Comparison of ENCODE assay signal across 23 mouse cellular contexts in genomic region chr7:38236400-38237105, GRCm38 (mm10). TPM values are rescaled to one million over a fixed set of nuclear protein-coding genes. Genes with fewer than 3 reads are reported as not detected.
DNase-seq lines count a peak whose midpoint lies in the region; ATAC-seq and TF ChIP-seq lines count a peak whose summit lies in the region.
"Had no signal": no experiment of that assay in that cellular context is flagged by ENCODE, and none has a peak within 500 bp of the region (broad histone marks: within the 10 kb centered on the region; RNA-seq: fewer than 3 reads in every experiment).

No protein-coding gene starts in this region.

- 0 out of 2 replicates have a peak overlapping the region, but pooled peaks have one; percentile 7 for H3K4me2 ChIP-seq in intestine, postnatal 0 days (replicated peaks; ENCODE audit: low read depth)
- no peak overlapping the region for H3K4me2 ChIP-seq in hindbrain, embryonic 11.5 days (replicated peaks; ENCODE audit: low read depth, low read length)
- H3K4me2 ChIP-seq: embryonic facial prominence, embryonic 13.5 days; hindbrain, embryonic 15.5 days; liver, embryonic 13.5 days; lung, embryonic 14.5 days had no signal

- no peaks in the 10 kb centered on the region for H3K4me1 ChIP-seq in ES-Bruce4 (ENCODE audit: control insufficient read depth, insufficient read depth, low read length)
- peaks cover 5% of the 10 kb centered on the region; the same call in 1 of the 2 replicates for H3K4me1 ChIP-seq in intestine, postnatal 0 days (replicated peaks; ENCODE audit: control insufficient read depth, insufficient read depth, low read length)
- no peaks in the 10 kb centered on the region for H3K4me1 ChIP-seq in hindbrain, embryonic 11.5 days (replicated peaks; ENCODE audit: control insufficient read depth, insufficient read depth, low read length)
- H3K4me1 ChIP-seq: embryonic facial prominence, embryonic 13.5 days; heart, embryonic 10.5 days; hindbrain, embryonic 15.5 days; liver, embryonic 13.5 days had no signal

- H3K4me3 ChIP-seq in ES-Bruce4 (ENCODE audit: low read depth, low read length) = peak overlapping the region; percentile 17; the same call in 1 of the 2 replicates
- H3K4me3 ChIP-seq in intestine, postnatal 0 days (ENCODE audit: low read depth, low read length) = no peak overlapping the region
- no peak overlapping the region for H3K4me3 ChIP-seq in hindbrain, embryonic 11.5 days (ENCODE audit: low read depth, low read length)
- H3K4me3 ChIP-seq: embryonic facial prominence, embryonic 13.5 days; heart, embryonic 10.5 days; hindbrain, embryonic 15.5 days; layer of hippocampus, adult 2 months; liver, embryonic 13.5 days had no signal

- H3K9ac ChIP-seq in ES-Bruce4 (ENCODE audit: low read depth, poor library complexity, severe bottlenecking) = no peak overlapping the region; the same call in 1 of the 2 replicates
- H3K9ac ChIP-seq in intestine, postnatal 0 days (ENCODE audit: low read depth, low read length) = no peak overlapping the region
- H3K9ac ChIP-seq in hindbrain, embryonic 11.5 days (ENCODE audit: low read depth, low read length) = no peak overlapping the region
- H3K9ac ChIP-seq: embryonic facial prominence, embryonic 13.5 days; hindbrain, embryonic 15.5 days; liver, embryonic 13.5 days; lung, embryonic 14.5 days had no signal

- no peaks in the 10 kb centered on the region for H3K36me3 ChIP-seq in ES-Bruce4 (ENCODE audit: control insufficient read depth, insufficient read depth, low read length, poor library complexity, severe bottlenecking)
- no peaks in the 10 kb centered on the region for H3K36me3 ChIP-seq in intestine, postnatal 0 days (ENCODE audit: control insufficient read depth, insufficient read depth)
- H3K36me3 ChIP-seq in hindbrain, embryonic 11.5 days (ENCODE audit: control insufficient read depth, insufficient read depth, low read length) = no peaks in the 10 kb centered on the region
- H3K36me3 ChIP-seq: embryonic facial prominence, embryonic 13.5 days; heart, embryonic 10.5 days; hindbrain, embryonic 15.5 days; liver, embryonic 13.5 days had no signal

- no peak overlapping the region for H3K27ac ChIP-seq in ES-Bruce4 (ENCODE audit: insufficient read depth, low read length)
- 0 out of 2 replicates have a peak overlapping the region, but pooled peaks have one; percentile 21 for H3K27ac ChIP-seq in intestine, postnatal 0 days (ENCODE audit: low read depth, low read length)
- H3K27ac ChIP-seq in hindbrain, embryonic 11.5 days (ENCODE audit: low read depth, low read length) = no peak overlapping the region
- H3K27ac ChIP-seq: embryonic facial prominence, embryonic 13.5 days; heart, embryonic 10.5 days; hindbrain, embryonic 15.5 days; layer of hippocampus, adult 2 months; liver, embryonic 13.5 days had no signal

- TF ChIP-seq CTCF in ES-Bruce4 (IDR thresholded peaks at IDR 0.05; ENCODE audit: low read depth, low read length) = no peak
- no peak for TF ChIP-seq CTCF in intestine, postnatal 0 days (IDR thresholded peaks at IDR 0.05; ENCODE audit: low read depth)

- TF ChIP-seq EP300 in ES-Bruce4 (IDR thresholded peaks at IDR 0.05; ENCODE audit: insufficient read depth, low read depth, low read length) = no peak

- H3K27me3 ChIP-seq in ES-Bruce4 (ENCODE audit: control insufficient read depth, insufficient read depth, low read length, poor library complexity, severe bottlenecking) = no peaks in the 10 kb centered on the region
- H3K27me3 ChIP-seq in intestine, postnatal 0 days (replicated peaks; ENCODE audit: control insufficient read depth, insufficient read depth, low read length) = no peaks in the 10 kb centered on the region
- no peaks in the 10 kb centered on the region for H3K27me3 ChIP-seq in hindbrain, embryonic 11.5 days (ENCODE audit: control insufficient read depth, insufficient read depth, low read length)
- H3K27me3 ChIP-seq: embryonic facial prominence, embryonic 13.5 days; hindbrain, embryonic 15.5 days; liver, embryonic 13.5 days had no signal

- no peaks in the 10 kb centered on the region for H3K9me3 ChIP-seq in ES-Bruce4 (replicated peaks; ENCODE audit: control insufficient read depth, insufficient read depth, low read length, poor library complexity, severe bottlenecking)
- no peaks in the 10 kb centered on the region for H3K9me3 ChIP-seq in intestine, postnatal 0 days (ENCODE audit: control insufficient read depth)
- H3K9me3 ChIP-seq in hindbrain, embryonic 11.5 days (ENCODE audit: control insufficient read depth, low read length) = no peaks in the 10 kb centered on the region
- H3K9me3 ChIP-seq: embryonic facial prominence, embryonic 13.5 days; heart, embryonic 10.5 days; hindbrain, embryonic 15.5 days; liver, embryonic 13.5 days had no signal

- TF ChIP-seq POLR2A in ES-Bruce4 (IDR thresholded peaks at IDR 0.05; ENCODE audit: insufficient read depth, low read length) = no peak

- DNase-seq in kidney, adult 9 months = peak; percentile 80
- no peak for DNase-seq in kidney, postnatal 4 days
- peak; percentile 48 for DNase-seq in R1 (ENCODE audit: low read depth, low spot score)
- DNase-seq in hindbrain, embryonic 11.5 days (ENCODE audit: low spot score) = no peak
- no peak for DNase-seq in right cerebral cortex, adult 2 months (ENCODE audit: low spot score in 2 of 2)
- DNase-seq: adrenal gland, adult 2 months; B cell, adult 2 months; cerebellum, adult 11 months; cerebellum, postnatal 14 days; embryo, embryonic 11 days; heart, postnatal 4 days; liver, embryonic 13.5 days; lung, embryonic 14.5 days; lung, postnatal 4 days; midbrain, embryonic 14.5 days; right cerebral cortex, postnatal 25 days had no signal

- WGBS in intestine, postnatal 0 days = 26% methylated on average over 11 of the region's 11 CpGs
- 48% methylated on average over 11 of the region's 11 CpGs for WGBS in hindbrain, embryonic 11.5 days

- ATAC-seq in intestine, postnatal 0 days = peak; percentile 56
- ATAC-seq in hindbrain, embryonic 11.5 days (ENCODE audit: low FRiP score) = no peak
- ATAC-seq: forebrain, embryonic 14.5 days had no signal

RNA-seq across cellular contexts. Expression of gene Plekhf1, which starts 8.7 kb away (rescaled TPM):
- 1.5 and 1.6 TPM in 2 replicates for polyA plus RNA-seq in ES-Bruce4 (2011; ENCODE audit: insufficient read depth, insufficient read length, low read depth, missing spikeins)
- polyA plus RNA-seq in intestine, postnatal 0 days (2015; fragmentation: Nextera tagmentation; extraction: Ambion mirVana) = 5.2 and 5.9 TPM in 2 replicates
- polyA plus RNA-seq in hindbrain, embryonic 11.5 days (2014; fragmentation: Nextera tagmentation; extraction: Ambion mirVana) = 1.6 and 1.9 TPM in 2 replicates

RNA-seq across cellular contexts. Expression of gene Pop4, which starts 34.7 kb away (rescaled TPM):
- 44.6 and 52.4 TPM in 2 replicates for polyA plus RNA-seq in ES-Bruce4 (2011; ENCODE audit: insufficient read depth, insufficient read length, low read depth, missing spikeins)
- polyA plus RNA-seq in intestine, postnatal 0 days (2015; fragmentation: Nextera tagmentation; extraction: Ambion mirVana) = 20.6 and 23.2 TPM in 2 replicates
- 102 and 105 TPM in 2 replicates for polyA plus RNA-seq in hindbrain, embryonic 11.5 days (2014; fragmentation: Nextera tagmentation; extraction: Ambion mirVana)

RNA-seq across cellular contexts. Expression of gene 1600014C10Rik, which starts 53.5 kb away (rescaled TPM):
- polyA plus RNA-seq in ES-Bruce4 (2011; ENCODE audit: insufficient read depth, insufficient read length, low read depth, missing spikeins) = 5.3 and 7.0 TPM in 2 replicates
- polyA plus RNA-seq in intestine, postnatal 0 days (2015; fragmentation: Nextera tagmentation; extraction: Ambion mirVana) = 16.9 and 18.2 TPM in 2 replicates
- polyA plus RNA-seq in hindbrain, embryonic 11.5 days (2014; fragmentation: Nextera tagmentation; extraction: Ambion mirVana) = 14.7 and 18.5 TPM in 2 replicates

Comparison
In these comparisons a context has a peak if more than half of its experiments do, and no peak if none do; other contexts are left out.
1. DNase-seq: peak in kidney, adult 9 months (single experiment) and R1 (single experiment); none in kidney, postnatal 4 days (0 of 2), hindbrain, embryonic 11.5 days (single experiment) and right cerebral cortex, adult 2 months (0 of 2).